ENCODE assay signal across 8 mouse cellular contexts in genomic region chr3:133542084-133542483, GRCm38 (mm10). TPM values are rescaled to one million over a fixed set of nuclear protein-coding genes. Genes with fewer than 3 reads are reported as not detected.
DNase-seq lines count a peak whose midpoint lies in the region; ATAC-seq and TF ChIP-seq lines count a peak whose summit lies in the region.

No protein-coding gene starts in this region.

- peak overlapping the region; percentile 84 for H3K4me2 ChIP-seq in lung, embryonic 15.5 days
- H3K4me2 ChIP-seq in intestine, embryonic 16.5 days (ENCODE audit: low read depth, low read length): peak overlapping the region; percentile 30; the same call in 1 of the 2 replicates
- H3K4me2 ChIP-seq in stomach, embryonic 15.5 days: peak overlapping the region; percentile 14; the same call in 1 of the 2 replicates

- H3K36me3 ChIP-seq in lung, embryonic 15.5 days: peaks cover 13% of the 10 kb centered on the region; the same call in 1 of the 2 replicates
- H3K36me3 ChIP-seq in intestine, embryonic 16.5 days (ENCODE audit: control insufficient read depth, insufficient read depth, low read length): no peaks in the 10 kb centered on the region
- peaks cover 3% of the 10 kb centered on the region; the same call in 1 of the 2 replicates for H3K36me3 ChIP-seq in stomach, embryonic 15.5 days

- no peaks in the 10 kb centered on the region for H3K27me3 ChIP-seq in lung, embryonic 15.5 days
- H3K27me3 ChIP-seq in intestine, embryonic 16.5 days (replicated peaks; ENCODE audit: control insufficient read depth, insufficient read depth, low read length): no peaks in the 10 kb centered on the region
- no peaks in the 10 kb centered on the region for H3K27me3 ChIP-seq in stomach, embryonic 15.5 days (replicated peaks)

- peak overlapping the region; percentile 89 for H3K4me3 ChIP-seq in gastrocnemius, adult 2 months
- peak overlapping the region; percentile 14; the same call in 1 of the 2 replicates for H3K4me3 ChIP-seq in lung, embryonic 15.5 days
- 0 out of 2 replicates have a peak overlapping the region, but pooled peaks have one; percentile 2 for H3K4me3 ChIP-seq in intestine, embryonic 16.5 days (ENCODE audit: low read length)
- H3K4me3 ChIP-seq in stomach, embryonic 15.5 days (replicated peaks): no peak overlapping the region

- no peak for ATAC-seq in lung, embryonic 15.5 days (ENCODE audit: borderline replicate concordance, extremely low read depth, low FRiP score, low TSS enrichment)
- ATAC-seq in intestine, embryonic 16.5 days: no peak
- no peak for ATAC-seq in stomach, embryonic 15.5 days (ENCODE audit: insufficient read depth, low FRiP score, low read depth)

- no peak for TF ChIP-seq CTCF in gastrocnemius, adult 2 months (IDR thresholded peaks at IDR 0.05)

- intact Hi-C loops in gastrocnemius, adult 2 months (cut with DNase I): loop anchor here (5.0 kb wide), 2 partner anchors 55 to 205 kb away; no protein-coding TSS in a partner anchor
- intact Hi-C loops in gastrocnemius, postnatal 36 days (cut with DNase I): loop anchor here (5.0 kb wide), 1 partner anchor 35 kb away; no protein-coding TSS in a partner anchor

- no peak for DNase-seq in gastrocnemius, adult 2 months
- no peak for DNase-seq in gastrocnemius, postnatal 36 days
- no peak for DNase-seq in lung, postnatal 10 days
- no peak for DNase-seq in thymus, postnatal 36 days
- DNase-seq in urinary bladder, postnatal 4 days (ENCODE audit: low spot score in 2 of 2): no peak

- H3K9me3 ChIP-seq in lung, embryonic 15.5 days: no peaks in the 10 kb centered on the region
- 0 out of 2 replicates have a peak, but pooled peaks cover 3% of the 10 kb centered on the region for H3K9me3 ChIP-seq in intestine, embryonic 16.5 days (ENCODE audit: control insufficient read depth, low read length)
- no peaks in the 10 kb centered on the region for H3K9me3 ChIP-seq in stomach, embryonic 15.5 days

- peaks cover 7% of the 10 kb centered on the region for H3K4me1 ChIP-seq in lung, embryonic 15.5 days
- H3K4me1 ChIP-seq in intestine, embryonic 16.5 days (ENCODE audit: control insufficient read depth, insufficient read depth, low read length): peaks cover 6% of the 10 kb centered on the region
- H3K4me1 ChIP-seq in stomach, embryonic 15.5 days: no peaks in the 10 kb centered on the region

- no peak overlapping the region for H3K9ac ChIP-seq in lung, embryonic 15.5 days
- H3K9ac ChIP-seq in intestine, embryonic 16.5 days (ENCODE audit: low read depth, low read length): no peak overlapping the region; the same call in 1 of the 2 replicates
- no peak overlapping the region for H3K9ac ChIP-seq in stomach, embryonic 15.5 days

- H3K27ac ChIP-seq in gastrocnemius, adult 2 months: no peak overlapping the region
- no peak overlapping the region for H3K27ac ChIP-seq in lung, embryonic 15.5 days
- peak overlapping the region; percentile 4; the same call in 1 of the 2 replicates for H3K27ac ChIP-seq in intestine, embryonic 16.5 days (ENCODE audit: low read length)
- no peak overlapping the region for H3K27ac ChIP-seq in stomach, embryonic 15.5 days

RNA-seq across cellular contexts. Expression of gene Tet2, which starts 2.9 kb away (rescaled TPM):
- 10 to 100 TPM; 16.4 to 29.2 TPM for total RNA-seq in gastrocnemius, adult 2 months (2021)
- total RNA-seq in gastrocnemius, postnatal 36 days (2021): 10 to 100 TPM; 17.1 to 27.5 TPM
- polyA plus RNA-seq in lung, embryonic 15.5 days (2015; fragmentation: Nextera tagmentation; extraction: Ambion mirVana): 15.3 and 17.8 TPM in 2 replicates
- 10.3 and 10.7 TPM in 2 replicates for polyA plus RNA-seq in intestine, embryonic 16.5 days (2015; fragmentation: Nextera tagmentation; extraction: Ambion mirVana)
- 14.5 and 17.2 TPM in 2 replicates for polyA plus RNA-seq in stomach, embryonic 15.5 days (2015; fragmentation: Nextera tagmentation; extraction: Ambion mirVana)

Comparison
In these comparisons a context has a peak if more than half of its experiments do, and no peak if none do; other contexts are left out.
1. H3K4me2 ChIP-seq: peak in every context shown above with its lines; median percentile 84 in lung, embryonic 15.5 days; 30 in intestine, embryonic 16.5 days; 14 in stomach, embryonic 15.5 days.